23 mouse cellular contexts compared by ENCODE assay signal in the genomic region with DNA sequence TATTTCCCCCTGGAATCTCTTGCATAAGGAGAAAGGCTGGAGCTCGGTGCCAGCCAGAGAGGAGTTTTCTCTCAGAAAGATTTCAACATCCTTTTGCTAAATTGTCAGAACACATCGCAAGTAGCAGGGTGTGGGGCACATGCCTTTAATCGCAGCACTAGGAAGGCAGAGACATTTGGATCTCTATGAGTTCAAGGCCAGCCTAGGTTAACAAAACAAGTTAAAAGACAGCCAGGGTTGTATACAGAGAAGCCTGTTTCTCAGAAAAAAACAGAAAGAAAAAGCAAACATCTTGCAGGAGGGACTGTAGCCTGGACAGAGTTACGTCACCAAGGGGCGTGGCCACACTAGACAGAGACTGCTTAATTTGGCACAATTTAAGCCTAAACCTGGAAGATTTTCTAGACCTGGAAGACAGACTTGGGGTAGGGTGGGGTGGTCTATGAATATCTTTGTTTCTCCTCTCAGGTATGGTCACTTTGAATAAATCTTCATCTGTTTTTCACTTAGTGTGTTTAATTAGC. TPM values are rescaled to one million over a fixed set of nuclear protein-coding genes. Genes with fewer than 3 reads are reported as not detected.
DNase-seq lines count a peak whose midpoint lies in the region; ATAC-seq and TF ChIP-seq lines count a peak whose summit lies in the region.
"Had no signal": no experiment of that assay in that cellular context is flagged by ENCODE, and none has a peak within 500 bp of the region (broad histone marks: within the 10 kb centered on the region; RNA-seq: fewer than 3 reads in every experiment).

No protein-coding gene starts in this region.

- TF ChIP-seq CTCF in CH12.LX (conservative IDR thresholded peaks at IDR 0.05 in 1 of 2, IDR thresholded peaks at IDR 0.05 in 1 of 2; ENCODE audit: low read depth in 2 of 2, low read length in 2 of 2): no peak

- in situ Hi-C loops in CH12.LX (cut with MboI; ENCODE audit: low pct_ligation_motif_present, low pct_unique_long_range_greater_than_20kb, low sequenced_read_pairs): loop anchor here (25.0 kb wide), 1 partner anchor 777 kb away; the partner anchor contains the start of gene Klf6

- dilution Hi-C loops in CH12.LX (cut with MboI; ENCODE audit: extremely low pct_ligation_motif_present, extremely low pct_unique_long_range_greater_than_20kb, low sequenced_read_pairs): no loop called here

- H3K79me2 ChIP-seq in CH12.LX (replicated peaks; ENCODE audit: control insufficient read depth, extremely low read depth, insufficient read depth, poor library complexity, severe bottlenecking): peaks cover 40% of the 10 kb centered on the region
- H3K79me2 ChIP-seq in macrophage (ENCODE audit: inconsistent target): peaks cover 87% of the 10 kb centered on the region

- H3K4me1 ChIP-seq in intestine, embryonic 16.5 days (ENCODE audit: control insufficient read depth, insufficient read depth, low read length): peaks cover 30% of the 10 kb centered on the region
- H3K4me1 ChIP-seq in intestine, embryonic 15.5 days (replicated peaks): peaks cover 3% of the 10 kb centered on the region; the same call in 1 of the 2 replicates
- H3K4me1 ChIP-seq in CH12.LX (ENCODE audit: control insufficient read depth in 1 of 2, insufficient read depth in 2 of 2): peaks cover 27 to 90% of the 10 kb centered on the region in 2 experiments
- H3K4me1 ChIP-seq: forebrain, embryonic 15.5 days had no signal

- intact Hi-C loops in left cerebral cortex, postnatal 4 days (cut with DNase I): no loop called here

- H3K27me3 ChIP-seq in intestine, embryonic 16.5 days (replicated peaks; ENCODE audit: control insufficient read depth, insufficient read depth, low read length): no peaks in the 10 kb centered on the region
- no peaks in the 10 kb centered on the region for H3K27me3 ChIP-seq in intestine, embryonic 15.5 days (replicated peaks)
- no peaks in the 10 kb centered on the region for H3K27me3 ChIP-seq in CH12.LX (replicated peaks)
- H3K27me3 ChIP-seq: embryonic facial prominence, embryonic 12.5 days; forebrain, embryonic 15.5 days; liver, embryonic 12.5 days; lung, embryonic 15.5 days; megakaryocyte, embryonic 14.5 days; stomach, embryonic 15.5 days had no signal

- H3K9ac ChIP-seq in intestine, embryonic 16.5 days (ENCODE audit: low read depth, low read length): no peak overlapping the region
- no peak overlapping the region for H3K9ac ChIP-seq in intestine, embryonic 15.5 days
- H3K9ac ChIP-seq in CH12.LX (ENCODE audit: insufficient read depth, low read depth): peak overlapping the region; percentile 78
- H3K9ac ChIP-seq: embryonic facial prominence, embryonic 12.5 days; forebrain, embryonic 15.5 days; liver, embryonic 12.5 days; lung, embryonic 15.5 days; stomach, embryonic 15.5 days had no signal

- TF ChIP-seq EP300 in CH12.LX (IDR thresholded peaks at IDR 0.05; ENCODE audit: low read length): no peak

- no peak overlapping the region for H3K4me3 ChIP-seq in intestine, embryonic 16.5 days (ENCODE audit: low read length)
- no peak overlapping the region for H3K4me3 ChIP-seq in intestine, embryonic 15.5 days (replicated peaks)
- peak overlapping the region in 1 of 3 experiments; percentile 34 for H3K4me3 ChIP-seq in CH12.LX (replicated peaks in 1 of 3; ENCODE audit: low read depth in 2 of 3, low read length in 2 of 3, poor library complexity in 1 of 3)
- no peak overlapping the region for H3K4me3 ChIP-seq in macrophage (ENCODE audit: inconsistent target)
- H3K4me3 ChIP-seq: embryonic facial prominence, embryonic 12.5 days; erythroblast, embryonic 14.5 days; forebrain, embryonic 15.5 days; heart, embryonic 10.5 days; hindbrain, embryonic 10.5 days; liver, embryonic 12.5 days; lung, embryonic 15.5 days; stomach, embryonic 15.5 days had no signal

- TF ChIP-seq POLR2A in CH12.LX (IDR thresholded peaks at IDR 0.05; ENCODE audit: low read depth, low read length): no peak

- 0 out of 2 replicates have a peak overlapping the region, but pooled peaks have one; percentile 16 for H3K27ac ChIP-seq in intestine, embryonic 16.5 days (ENCODE audit: low read length)
- no peak overlapping the region for H3K27ac ChIP-seq in intestine, embryonic 15.5 days
- H3K27ac ChIP-seq in CH12.LX (ENCODE audit: insufficient read depth, low read depth) (peak overlapping the region; percentile 55), macrophage (peak overlapping the region; percentile 17; the same call in 1 of the 2 replicates)
- H3K27ac ChIP-seq: embryonic facial prominence, embryonic 12.5 days; forebrain, embryonic 15.5 days; heart, embryonic 10.5 days; hindbrain, embryonic 10.5 days; hindbrain, postnatal 0 days; liver, embryonic 12.5 days; lung, embryonic 15.5 days; stomach, embryonic 15.5 days had no signal

- H3K36me3 ChIP-seq in intestine, embryonic 16.5 days (ENCODE audit: control insufficient read depth, insufficient read depth, low read length): no peaks in the 10 kb centered on the region
- H3K36me3 ChIP-seq in intestine, embryonic 15.5 days: no peaks in the 10 kb centered on the region
- H3K36me3 ChIP-seq in CH12.LX (replicated peaks in 1 of 2; ENCODE audit: control insufficient read depth in 1 of 2, insufficient read depth in 1 of 2, low read length in 1 of 2) (peaks cover 7 to 48% of the 10 kb centered on the region in 2 experiments), macrophage (ENCODE audit: inconsistent target) (no peaks in the 10 kb centered on the region)
- H3K36me3 ChIP-seq: embryonic facial prominence, embryonic 12.5 days; forebrain, embryonic 15.5 days; hindbrain, embryonic 10.5 days; liver, embryonic 12.5 days; lung, embryonic 15.5 days; stomach, embryonic 15.5 days had no signal

- WGBS in intestine, embryonic 16.5 days: 52% methylated on average over 5 of the region's 5 CpGs
- WGBS in intestine, embryonic 15.5 days: 58% methylated on average over 5 of the region's 5 CpGs
- 42% methylated on average over 5 of the region's 5 CpGs for WGBS in macrophage (ENCODE audit: missing documents)

- no peak for ATAC-seq in intestine, embryonic 16.5 days
- no peak for ATAC-seq in intestine, embryonic 15.5 days
- ATAC-seq: hindbrain, postnatal 0 days; liver, embryonic 12.5 days had no signal

- H3K4me2 ChIP-seq in intestine, embryonic 16.5 days (ENCODE audit: low read depth, low read length): no peak overlapping the region
- no peak overlapping the region for H3K4me2 ChIP-seq in intestine, embryonic 15.5 days (replicated peaks)
- H3K4me2 ChIP-seq in CH12.LX (ENCODE audit: insufficient read depth, low read depth, poor library complexity, severe bottlenecking): peak overlapping the region; percentile 94
- H3K4me2 ChIP-seq: embryonic facial prominence, embryonic 12.5 days; forebrain, embryonic 15.5 days; liver, embryonic 12.5 days; lung, embryonic 15.5 days; stomach, embryonic 15.5 days had no signal

- H3K9me3 ChIP-seq in intestine, embryonic 16.5 days (ENCODE audit: control insufficient read depth, low read length): no peaks in the 10 kb centered on the region
- H3K9me3 ChIP-seq in intestine, embryonic 15.5 days: no peaks in the 10 kb centered on the region
- no peaks in the 10 kb centered on the region for H3K9me3 ChIP-seq in CH12.LX (replicated peaks; ENCODE audit: low read length)
- H3K9me3 ChIP-seq: embryonic facial prominence, embryonic 12.5 days; forebrain, embryonic 15.5 days; heart, embryonic 10.5 days; hindbrain, embryonic 10.5 days; liver, embryonic 12.5 days; lung, embryonic 15.5 days; megakaryocyte, embryonic 14.5 days; stomach, embryonic 15.5 days had no signal

- TF ChIP-seq RAD21 in CH12.LX (IDR thresholded peaks at IDR 0.05; ENCODE audit: low read depth, low read length): no peak

- DNase-seq in CH12.LX (ENCODE audit: extremely low read depth) (no peak), R1 (ENCODE audit: low read depth, low spot score) (peak; percentile 46)
- DNase-seq in left cerebral cortex, postnatal 4 days: no peak
- DNase-seq in gastrocnemius, postnatal 10 days: no peak
- no peak for DNase-seq in T-cell, adult 2 months (ENCODE audit: low spot score)
- DNase-seq: cerebellum, postnatal 10 days; kidney, adult 9 months; midbrain, embryonic 14.5 days; right cerebral cortex, postnatal 25 days; thymus, adult 18-20 months had no signal

TF ChIP-seq in CH12.LX, 34 proteins besides CTCF, POLR2A, EP300 and RAD21:
- no peak for TF ChIP-seq JUN (IDR thresholded peaks at IDR 0.05; ENCODE audit: insufficient read depth, low read depth, low read length)
- no peak for TF ChIP-seq SIN3A (IDR thresholded peaks at IDR 0.05; ENCODE audit: low read length)
- TF ChIP-seq ETS1 (conservative IDR thresholded peaks at IDR 0.05; ENCODE audit: low read depth, low read length): no peak
- no peak for TF ChIP-seq TCF12 (IDR thresholded peaks at IDR 0.05; ENCODE audit: low read depth, low read length)
- TF ChIP-seq KAT2A (IDR thresholded peaks at IDR 0.05; ENCODE audit: insufficient replicate concordance, low read length): no peak
- no peak for TF ChIP-seq NRF1 (IDR thresholded peaks at IDR 0.05; ENCODE audit: low read depth, low read length)
- no peak for TF ChIP-seq IRF4 (IDR thresholded peaks at IDR 0.05; ENCODE audit: low read depth, low read length)
- TF ChIP-seq MAFK (IDR thresholded peaks at IDR 0.05; ENCODE audit: insufficient replicate concordance, low read length): no peak
- TF ChIP-seq RCOR1 (conservative IDR thresholded peaks at IDR 0.05; ENCODE audit: low read depth, low read length): no peak
- TF ChIP-seq ELF1 (IDR thresholded peaks at IDR 0.05; ENCODE audit: low read depth, low read length): no peak
- no peak for TF ChIP-seq USF1 (IDR thresholded peaks at IDR 0.05; ENCODE audit: low read depth, low read length)
- TF ChIP-seq MEF2A (IDR thresholded peaks at IDR 0.05; ENCODE audit: borderline replicate concordance, low read depth, low read length): no peak

RNA-seq across cellular contexts. Expression of gene Pfkp, which starts 9.0 kb away (rescaled TPM):
- polyA plus RNA-seq in intestine, embryonic 16.5 days (2015; fragmentation: Nextera tagmentation; extraction: Ambion mirVana): 121 and 130 TPM in 2 replicates
- polyA plus RNA-seq in intestine, embryonic 15.5 days (2015; fragmentation: Nextera tagmentation; extraction: Ambion mirVana): 98.5 and 102 TPM in 2 replicates
- total RNA-seq in CH12.LX (2012; rRNA removed) (247 and 417 TPM in 2 replicates), CH12.LX (2014; rRNA removed) (204 and 211 TPM in 2 replicates)
- polyA plus RNA-seq in CH12.LX (2012; ENCODE audit: insufficient read length, low read depth) (239 and 265 TPM in 2 replicates), macrophage (2018) (27.2 to 54.0 TPM (median 36.3 TPM) in 3 replicates)
- total RNA-seq in macrophage (2018; cell fraction: chromatin; rRNA removed): 100 to 1,000 TPM in 23 of 26 experiments, 10 to 100 TPM in 3; 81.2 to 742 (median 166) TPM
- total RNA-seq in macrophage (2018; cell fraction: cytosol; rRNA removed): 10 to 100 TPM; 24.4 to 73.3 (median 37.5) TPM
- total RNA-seq in macrophage (2018; cell fraction: nucleus; rRNA removed): 100 to 1,000 TPM in 11 of 26 experiments, 10 to 100 TPM in 15; 50.6 to 688 (median 88.0) TPM
- 100 to 1,000 TPM; 566 to 591 TPM for total RNA-seq in left cerebral cortex, postnatal 4 days (2021)
- total RNA-seq in gastrocnemius, postnatal 10 days (2021): 1 to 10 TPM; 8.1 to 9.9 TPM
